Mouse (Mus musculus) cerebellum, adult 9-10 months (tissue): Measurements from ENCODE around the gene Ica1.

Experiments used
- DNase-seq: peaks from one replicate; pipeline ENCODE4 v3.0.0; 2022

Gene Ica1

DNA sequence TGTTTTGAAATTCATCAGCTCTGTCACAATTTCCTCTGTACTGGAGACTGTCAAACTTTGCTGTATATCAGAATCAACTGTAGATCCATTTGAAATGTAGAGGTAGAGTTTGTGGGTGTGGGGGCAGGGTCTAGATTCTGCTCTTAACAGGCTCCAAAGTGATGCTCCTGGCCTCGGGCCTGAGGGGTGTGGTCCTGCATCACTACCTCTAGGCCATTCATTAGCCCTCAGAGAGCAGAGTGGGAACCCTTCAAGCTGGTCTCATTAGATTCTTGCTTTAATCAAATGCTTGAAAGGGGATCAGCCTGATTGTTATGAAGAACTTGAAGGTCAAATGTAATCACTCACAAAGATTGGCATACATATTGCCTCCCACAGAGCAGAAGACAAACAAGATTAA is 36.6 kb downstream of the Ica1 start:
- DNase-seq: no peak

DNA sequence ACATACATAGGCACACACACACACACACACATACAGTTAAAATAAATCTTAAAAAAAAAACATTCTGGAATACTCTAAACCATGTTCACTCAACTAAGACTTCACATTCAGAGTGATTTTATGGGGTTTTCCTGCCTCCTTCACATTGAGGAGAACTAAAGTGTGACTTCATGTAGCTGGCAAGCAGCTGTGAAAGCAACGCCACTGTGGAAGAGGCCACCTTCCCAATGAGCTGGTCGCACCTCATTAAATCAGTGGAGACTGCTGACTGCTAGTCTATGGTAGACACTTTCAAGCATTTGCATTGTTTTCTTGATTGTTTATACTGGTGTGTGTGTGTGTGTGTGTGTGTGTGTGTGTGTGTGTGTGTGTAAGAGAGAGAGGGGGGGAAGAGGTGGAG is 38.2 kb downstream of the Ica1 start:
- no peak for DNase-seq

DNA sequence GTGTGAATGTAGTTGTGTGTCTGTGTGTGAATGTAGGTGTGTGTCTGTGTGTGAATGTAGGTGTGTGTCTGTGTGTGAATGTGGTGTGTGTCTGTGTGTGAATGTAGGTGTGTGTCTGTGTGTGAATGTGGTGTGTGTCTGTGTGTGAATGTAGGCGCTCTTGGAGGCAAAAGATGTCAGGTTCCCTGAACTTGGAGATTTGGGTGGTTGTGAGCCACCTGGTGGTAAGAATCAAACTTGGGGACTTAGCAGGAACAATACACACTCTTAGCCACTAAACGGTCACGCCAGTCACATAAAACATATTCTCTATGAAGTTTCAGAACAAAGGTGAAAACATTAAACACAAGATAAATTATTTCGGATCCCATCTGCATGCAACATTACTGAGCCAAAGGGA is 39.9 kb downstream of the Ica1 start:
- DNase-seq: no peak

DNA sequence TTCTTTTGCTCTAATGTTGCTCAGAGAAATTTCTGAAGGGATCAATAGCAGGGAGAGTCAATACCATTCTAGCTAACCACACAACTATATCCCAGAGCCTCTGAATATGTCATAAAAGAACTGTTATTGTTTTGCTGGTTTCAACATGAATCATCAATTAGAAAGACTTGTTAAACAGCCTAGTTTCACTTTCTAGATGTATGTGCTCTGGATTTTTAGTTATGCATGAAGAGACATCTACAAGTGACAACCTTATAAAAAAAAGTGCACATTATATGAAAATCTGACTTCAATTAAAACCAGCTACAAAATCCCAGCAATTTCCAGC is 41.8 kb downstream of the Ica1 start:
- no peak for DNase-seq

DNA sequence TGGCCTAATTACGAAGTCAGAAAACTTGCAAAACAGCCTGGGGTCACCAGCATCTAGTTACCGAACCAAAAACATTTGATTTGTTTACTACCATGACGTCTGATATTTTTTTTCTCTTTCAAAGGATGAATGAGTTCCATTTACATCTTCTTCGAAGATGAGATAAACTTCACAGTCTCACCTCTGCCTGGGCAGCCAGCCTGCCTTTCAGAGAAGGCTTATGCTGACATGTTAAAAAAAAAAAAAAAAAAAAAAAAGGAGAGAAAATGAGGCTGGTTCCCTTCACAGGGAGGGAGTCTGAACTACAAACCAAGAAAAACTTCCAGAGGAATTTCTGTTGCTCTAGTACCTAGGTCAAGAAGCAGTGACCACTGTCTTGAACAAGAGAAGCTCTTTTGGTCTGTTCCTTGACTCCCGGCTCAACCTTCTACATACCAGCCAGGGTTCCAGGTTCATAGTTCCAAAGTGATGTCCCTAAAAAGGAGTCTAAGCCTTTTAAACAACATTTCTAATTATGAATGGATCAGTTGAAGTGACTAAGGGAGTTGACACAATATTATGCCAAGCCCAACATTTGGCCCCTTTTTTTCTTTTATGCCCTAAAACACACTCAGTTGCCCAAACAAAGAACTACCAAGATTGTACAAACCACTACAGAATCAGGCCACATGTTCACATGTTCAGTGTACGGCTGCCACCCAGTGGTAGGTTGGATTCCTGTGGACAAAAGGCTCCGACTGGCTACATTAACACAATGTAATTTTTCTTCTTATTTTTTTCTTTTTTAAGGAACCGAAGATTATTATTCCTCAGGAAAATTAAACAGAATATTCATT is 42.4 kb downstream of the Ica1 start:
- DNase-seq: peak; percentile 79

DNA sequence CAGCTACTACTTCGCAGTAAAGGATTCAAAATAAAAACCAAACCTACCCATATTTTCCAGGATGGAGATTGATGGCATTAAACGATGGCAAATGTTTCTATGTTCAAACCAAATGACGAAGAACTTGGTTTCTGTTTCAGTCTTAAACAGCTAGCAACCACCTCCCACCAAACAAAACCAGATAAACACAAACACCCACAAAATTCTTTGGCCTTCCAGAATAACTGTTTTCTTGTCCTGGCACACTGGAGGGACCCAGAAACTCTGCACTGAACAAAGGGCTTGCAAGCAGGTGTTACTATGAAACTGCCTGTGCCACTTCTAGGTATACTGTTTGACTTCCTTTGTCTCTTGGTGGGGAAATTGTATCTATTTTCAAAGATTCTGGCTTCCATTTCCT is 43.2 kb downstream of the Ica1 start:
- no peak for DNase-seq

DNA sequence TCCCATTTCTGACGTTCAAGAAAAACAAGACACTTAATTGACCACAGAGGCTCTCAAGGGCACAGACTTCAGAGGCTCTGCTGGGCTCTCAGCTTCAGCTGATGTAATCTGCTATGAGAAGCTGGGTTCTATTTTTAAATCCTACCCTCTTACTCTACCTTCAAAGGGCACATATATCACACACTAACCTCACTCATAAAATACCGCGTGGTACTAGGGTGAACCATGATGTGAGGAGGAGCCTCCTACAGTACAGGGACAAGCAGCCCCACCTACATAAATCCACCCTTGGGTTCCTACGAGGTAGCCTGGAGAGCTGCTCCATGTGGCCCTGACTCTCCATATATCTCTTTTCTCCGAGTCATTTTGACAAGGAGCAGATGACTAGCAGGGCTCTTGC is 45.8 kb downstream of the Ica1 start:
- DNase-seq: no peak

DNA sequence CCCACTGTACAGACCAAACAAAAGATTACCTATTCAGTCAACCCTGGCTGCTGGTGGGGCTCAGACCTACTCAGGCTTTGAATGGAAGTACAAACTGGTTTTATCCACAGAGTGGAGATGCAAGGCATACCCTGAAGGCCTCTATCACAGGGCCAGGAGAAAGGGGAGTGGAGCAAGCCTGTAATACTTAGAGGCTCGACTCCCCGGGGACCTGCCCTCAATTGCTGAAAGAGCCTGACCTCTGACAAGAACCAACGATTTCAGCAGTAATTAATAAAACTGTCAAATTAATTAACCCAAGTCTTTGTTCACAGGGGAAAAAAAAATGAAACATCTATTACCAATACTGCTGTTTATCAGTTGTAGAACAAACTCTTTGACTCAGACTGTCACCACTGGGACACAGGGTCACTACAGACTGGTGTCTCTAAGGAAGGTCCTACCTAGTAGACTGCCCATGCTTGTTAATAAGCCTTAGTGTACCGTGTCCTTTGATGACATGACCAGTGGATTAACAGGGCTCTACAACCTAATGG is 46.6 kb downstream of the Ica1 start:
- DNase-seq: no peak

DNA sequence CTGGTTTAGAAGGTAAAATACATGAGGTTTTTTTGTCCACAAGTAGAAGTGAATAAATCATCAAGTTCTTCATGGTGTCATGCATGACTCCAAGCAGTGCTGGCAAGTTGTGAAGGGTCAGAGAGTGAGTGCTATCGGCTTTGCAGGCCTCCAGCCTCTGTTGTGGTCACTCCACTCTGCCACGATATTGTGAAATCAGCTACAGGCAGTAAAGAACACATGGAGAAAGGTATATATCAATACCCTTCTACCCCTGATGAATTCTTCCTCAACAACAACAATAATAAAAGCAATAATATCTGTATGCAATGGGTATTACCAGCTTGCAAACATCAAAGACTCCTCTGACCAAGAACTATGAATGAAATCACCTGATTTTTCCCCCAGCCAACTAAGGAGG is 47.9 kb downstream of the Ica1 start:
- no peak for DNase-seq

DNA sequence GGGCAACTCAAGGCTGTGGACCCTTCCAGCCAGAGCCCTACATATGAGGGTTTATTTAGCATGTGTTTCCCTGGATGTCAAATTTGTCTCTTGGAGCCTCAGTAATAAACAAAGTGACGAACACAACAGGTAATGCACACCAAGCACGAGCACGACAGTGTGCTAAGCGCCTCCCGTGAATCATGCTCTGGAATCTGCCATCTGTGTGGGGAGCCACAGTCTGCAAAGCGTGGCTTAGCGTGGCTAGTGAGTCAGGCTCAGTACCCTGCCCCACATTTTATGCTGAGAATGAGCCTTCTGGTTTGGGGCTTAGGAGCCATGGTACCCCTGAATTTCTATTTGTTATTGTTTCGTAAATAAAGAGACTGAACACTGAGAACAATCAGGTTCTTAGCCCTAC is 50.5 kb downstream of the Ica1 start:
- DNase-seq: no peak

DNA sequence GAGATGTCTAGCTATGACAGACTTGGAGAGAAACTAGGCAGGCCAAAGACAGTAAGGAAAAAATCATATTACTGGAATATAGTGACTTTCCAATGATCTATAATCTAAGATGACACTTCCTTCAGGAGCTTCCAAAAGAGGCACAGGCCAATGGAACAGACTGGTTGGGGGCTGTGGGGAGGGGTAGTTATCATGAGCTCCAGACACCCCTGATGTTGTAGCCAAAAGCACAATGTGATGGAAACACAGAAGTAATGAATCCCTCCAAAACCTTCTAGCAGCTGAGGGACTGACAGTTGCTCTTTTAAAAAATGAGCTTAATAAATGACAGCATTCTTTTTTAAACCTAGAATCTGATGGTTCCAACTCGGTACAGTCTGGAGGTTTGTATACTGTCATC is 52.7 kb downstream of the Ica1 start:
- no peak for DNase-seq

DNA sequence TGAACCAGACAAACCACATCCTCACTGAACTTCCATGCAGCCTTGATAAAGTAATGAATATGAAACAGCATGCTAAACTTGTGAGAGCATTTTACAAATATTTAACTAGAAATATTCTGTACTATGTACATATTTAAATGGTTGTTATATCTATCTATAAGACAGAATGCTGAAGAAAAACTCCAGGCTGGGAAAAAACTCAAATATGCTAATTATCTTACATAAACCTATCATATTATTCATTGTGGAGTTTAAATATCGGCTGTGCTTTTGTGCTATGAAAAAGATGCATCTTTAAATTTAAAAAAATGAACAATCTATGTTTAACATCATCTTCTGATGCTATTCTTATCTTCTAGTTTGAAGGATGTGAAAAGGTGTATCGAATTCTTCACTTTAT is 58.6 kb downstream of the Ica1 start:
- DNase-seq: no peak

DNA sequence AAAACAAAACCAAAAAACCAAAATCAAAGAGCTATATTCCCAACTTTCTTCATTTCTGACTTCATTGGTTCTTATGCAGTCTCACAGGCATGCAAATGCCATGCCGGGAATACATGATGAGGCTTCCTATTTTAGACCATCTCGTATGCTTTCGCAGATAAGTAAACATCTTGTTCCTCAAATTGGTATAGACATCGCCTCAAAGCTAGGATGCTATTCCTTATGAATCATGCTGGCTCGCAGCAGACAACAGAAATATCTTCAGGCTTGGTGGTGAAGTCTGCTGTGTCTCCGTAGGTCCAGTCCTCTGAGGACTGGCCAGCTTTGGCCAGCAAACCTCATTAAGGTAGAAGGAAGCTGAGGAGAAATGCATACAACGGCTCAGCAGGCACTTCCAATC is 60.3 kb downstream of the Ica1 start:
- DNase-seq: no peak

DNA sequence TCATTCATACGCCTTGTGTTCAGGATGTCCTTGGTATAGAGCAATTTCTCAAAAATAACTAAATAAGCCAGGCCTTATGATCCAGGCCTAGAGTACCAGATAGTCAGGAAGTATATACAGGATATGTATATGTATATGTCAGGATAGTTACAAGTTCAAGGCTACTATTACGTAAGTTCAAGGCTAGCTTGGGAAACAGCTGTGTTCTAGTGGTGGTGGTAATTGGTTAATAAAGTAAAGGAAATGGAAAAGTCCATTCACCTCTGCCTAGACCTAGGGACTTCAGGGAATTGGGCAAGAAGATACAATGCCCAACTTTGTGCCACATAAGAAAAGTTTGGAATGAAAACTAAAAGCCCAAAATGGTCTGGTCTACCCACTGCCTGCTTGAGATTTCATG is 61.7 kb downstream of the Ica1 start:
- no peak for DNase-seq

DNA sequence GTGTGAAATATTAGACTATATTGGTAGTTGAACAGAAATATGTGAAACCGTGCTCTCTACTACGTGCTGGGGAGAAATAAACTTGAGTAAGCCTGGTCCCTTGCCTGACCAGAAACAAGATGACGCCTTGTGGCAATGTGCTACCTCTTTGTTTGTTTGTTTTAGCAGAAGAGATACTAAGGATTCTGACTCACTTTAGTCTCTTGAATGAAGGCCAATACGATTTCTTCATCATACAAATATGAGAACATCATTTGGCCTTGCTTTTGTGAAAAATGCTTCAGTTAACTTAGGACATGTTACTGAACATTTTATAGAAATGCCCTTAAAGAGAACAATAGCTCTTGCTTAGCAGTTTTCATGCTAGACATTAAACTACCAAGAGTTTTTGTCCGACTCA is 67.0 kb downstream of the Ica1 start:
- no peak for DNase-seq

DNA sequence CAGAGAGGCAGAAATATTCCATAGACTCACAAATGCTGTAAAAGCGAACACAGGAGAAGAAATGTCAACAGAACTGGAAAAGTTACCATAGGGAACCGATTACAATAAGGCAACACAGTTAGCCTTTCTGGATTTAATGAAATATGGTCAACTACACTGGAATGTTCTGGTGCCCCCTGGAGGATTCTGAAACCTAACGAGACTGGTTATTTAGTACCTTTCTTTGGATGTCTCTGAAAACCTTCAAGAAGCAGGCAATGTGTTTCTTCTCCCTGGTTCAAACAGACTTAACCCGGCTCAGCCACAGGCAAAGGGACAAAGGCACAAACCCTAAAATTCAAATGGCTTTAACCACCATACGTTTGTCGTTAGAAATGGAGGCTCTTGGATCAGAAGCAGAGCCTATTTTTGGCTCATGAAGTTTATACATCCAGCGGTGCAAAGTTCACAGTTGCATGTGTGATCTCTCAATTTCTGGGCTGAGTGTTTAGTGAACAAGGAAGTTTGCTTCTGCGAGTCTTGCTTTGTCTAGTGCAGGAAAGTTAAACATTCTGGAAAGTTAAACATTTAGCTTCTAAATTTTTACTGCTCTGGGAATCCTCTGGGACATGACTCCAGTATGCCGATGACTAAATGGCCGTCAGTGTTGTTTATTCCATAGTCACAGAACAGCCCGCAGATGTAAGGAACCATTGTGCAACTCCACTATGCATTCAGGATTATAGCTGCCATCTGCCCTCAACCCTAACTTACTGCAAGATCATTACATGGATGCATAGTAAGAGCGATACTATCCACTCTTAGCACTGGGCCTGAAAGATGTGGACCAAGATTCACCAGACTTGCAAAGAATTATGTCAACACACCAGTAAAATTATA is 83.4 kb downstream of the Ica1 start:
- DNase-seq: peak; percentile 58

DNA sequence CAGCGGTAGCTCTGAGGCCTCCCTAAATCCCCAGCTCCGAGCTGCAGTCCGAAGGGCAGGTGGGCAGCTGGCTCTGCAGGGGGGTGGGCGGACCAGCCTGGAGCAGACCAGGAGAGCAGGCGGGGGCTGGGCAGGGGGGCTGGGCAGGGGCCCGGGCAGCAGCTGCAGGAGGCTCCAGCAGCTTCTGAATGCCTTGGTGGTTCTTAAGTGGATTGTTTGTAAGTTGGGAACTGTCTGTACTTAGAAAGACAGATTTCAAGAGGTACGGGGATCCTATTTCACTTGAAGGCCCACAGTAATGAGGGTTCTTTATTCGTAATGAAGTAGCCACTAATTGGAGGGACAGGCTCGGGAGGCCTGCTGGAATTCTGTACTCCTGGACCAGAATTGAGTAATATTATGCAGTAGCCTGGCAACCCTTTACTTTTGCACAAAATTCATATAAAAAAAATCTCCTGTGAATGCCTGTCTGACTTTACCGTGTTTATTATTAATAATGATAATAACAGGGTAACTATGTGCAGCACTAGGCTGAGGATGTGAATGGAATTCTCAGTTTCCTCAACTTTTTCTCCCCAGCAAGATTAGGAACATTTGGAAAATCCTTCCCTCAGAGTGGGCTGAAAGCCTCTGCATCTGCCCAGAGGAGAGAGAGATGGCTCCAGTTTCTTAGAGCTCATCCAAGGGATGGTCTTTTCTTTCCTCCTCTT is 84.2 kb downstream of the Ica1 start:
- DNase-seq: no peak

DNA sequence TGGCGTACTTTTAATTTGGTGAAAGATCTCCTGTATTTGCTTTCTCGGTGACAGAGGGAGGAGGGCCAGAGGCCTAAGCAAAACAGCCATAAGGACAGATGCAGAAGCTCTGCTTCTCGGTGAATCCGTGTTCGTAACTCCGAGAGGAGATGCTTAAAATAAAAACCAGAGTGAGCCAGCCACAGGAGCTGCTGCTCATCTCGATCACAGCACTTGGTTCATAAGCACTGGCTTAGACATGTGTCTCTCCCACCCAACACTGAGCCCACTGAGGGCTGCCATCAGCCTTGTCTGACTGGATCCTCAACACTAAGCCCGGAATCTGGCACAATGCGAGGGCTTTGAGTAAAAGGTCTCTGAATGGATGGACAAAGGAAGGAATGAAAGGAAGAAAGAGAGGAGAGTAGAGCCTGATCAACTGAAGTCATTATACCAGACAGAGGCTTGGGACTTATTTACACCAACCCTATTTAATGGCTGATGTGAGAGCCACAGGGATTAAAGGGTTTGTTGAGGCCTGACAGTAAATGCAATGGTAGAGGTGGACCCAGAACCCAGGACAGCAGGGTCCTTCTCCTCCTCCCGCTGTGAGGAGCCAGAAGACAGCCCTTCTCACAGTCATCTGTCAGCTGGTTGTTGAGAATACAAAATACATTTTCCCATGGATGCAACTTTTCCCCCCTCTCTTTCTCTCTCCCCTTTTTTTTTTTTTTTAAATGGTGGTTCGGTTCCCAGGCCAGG is 85.0 kb downstream of the Ica1 start:
- no peak for DNase-seq

DNA sequence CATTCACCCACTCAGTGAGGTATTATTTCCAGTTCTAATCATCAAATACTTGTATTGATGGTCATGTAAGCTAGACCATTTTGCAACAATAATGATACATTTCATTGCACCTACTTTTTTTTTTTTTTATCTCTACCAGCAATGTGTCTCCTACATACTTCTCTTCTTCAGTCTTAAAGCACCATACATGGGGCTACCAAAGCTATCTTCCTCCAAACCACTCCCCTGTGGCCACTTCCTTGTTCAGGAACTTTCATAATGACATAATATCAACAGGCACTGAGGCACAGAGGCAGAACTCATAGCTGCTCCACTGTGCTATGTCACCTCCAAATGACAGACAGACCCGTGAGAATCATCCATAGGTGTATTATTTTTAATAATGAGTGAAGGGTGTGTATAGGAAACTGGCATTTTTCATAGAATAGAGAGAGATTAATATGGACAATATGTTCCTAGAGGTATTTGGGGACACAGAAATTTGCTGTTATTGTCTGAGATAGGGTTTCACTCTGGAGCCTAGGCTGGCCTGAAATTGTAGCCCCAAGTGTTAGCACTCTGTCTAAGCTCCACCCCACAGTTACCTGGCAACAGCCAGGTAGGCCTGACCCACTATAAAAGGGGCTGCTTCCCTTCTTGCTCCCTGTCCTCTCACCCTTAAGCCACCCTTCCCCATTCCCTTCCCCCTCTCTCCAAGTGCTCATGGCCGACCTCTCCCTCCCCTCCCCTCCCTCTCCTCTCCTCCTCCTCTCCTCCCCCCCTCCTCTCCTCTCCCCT is 86.9 kb downstream of the Ica1 start:
- no peak for DNase-seq

DNA sequence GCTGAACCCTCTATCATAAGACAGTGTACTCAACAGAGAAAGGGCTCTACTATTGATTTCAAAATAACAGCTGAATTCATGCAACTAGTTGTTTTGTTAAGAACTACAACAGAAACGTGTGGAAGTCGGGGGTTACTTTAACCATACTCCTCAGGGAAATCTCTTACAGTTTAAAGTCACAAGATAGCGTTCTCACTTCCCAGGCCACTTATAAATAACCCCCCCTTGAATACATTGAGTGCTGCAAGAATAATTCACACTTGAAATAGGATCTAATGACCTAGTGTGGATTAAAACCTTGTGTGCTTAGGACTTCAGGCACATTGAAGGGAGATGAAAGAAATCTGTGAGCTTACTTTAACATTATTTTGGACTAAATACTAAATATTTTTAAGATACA is 87.8 kb downstream of the Ica1 start:
- no peak for DNase-seq

DNA sequence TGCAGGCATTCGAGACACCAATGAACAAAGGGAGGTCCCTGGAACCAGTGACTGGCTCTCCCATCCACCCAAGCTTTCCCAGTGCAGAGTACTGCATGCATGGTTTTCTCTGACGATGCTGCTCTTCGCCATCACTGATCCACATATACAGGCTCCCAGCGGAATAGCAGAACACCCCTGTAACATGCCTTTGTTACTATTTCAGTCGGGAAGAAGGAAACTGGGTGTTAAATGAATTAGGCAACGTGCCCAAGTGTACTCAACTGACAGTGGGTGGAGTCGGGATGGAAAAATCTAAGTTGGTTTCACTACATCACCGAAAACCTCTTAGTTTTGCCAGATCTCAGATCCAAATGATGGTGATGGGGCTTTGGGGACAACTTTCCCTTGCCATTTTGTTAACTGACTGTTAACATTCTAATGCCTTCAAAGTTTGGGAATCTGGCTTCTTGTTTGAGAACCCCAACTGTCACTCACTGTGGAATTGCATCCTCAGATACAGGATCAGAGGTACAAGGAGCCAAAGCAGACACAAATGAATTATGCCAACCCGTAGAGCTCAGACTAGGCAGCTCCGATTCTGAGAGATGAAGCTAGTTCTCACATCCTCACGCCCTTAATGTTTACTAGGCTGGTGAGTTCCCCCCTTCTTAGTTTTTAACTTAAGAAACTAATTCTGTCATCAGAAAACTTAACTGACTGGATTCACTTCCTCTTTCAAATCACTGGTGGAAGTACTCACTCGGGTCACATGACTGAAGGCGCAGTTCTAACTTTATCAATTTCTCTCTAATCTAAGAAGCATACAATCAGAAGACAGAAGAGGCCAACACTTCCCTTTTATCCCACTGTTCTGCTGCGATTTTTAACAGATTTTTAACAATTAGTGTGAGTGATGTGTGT is 91.4 kb downstream of the Ica1 start:
- no peak for DNase-seq
